Mouse (Mus musculus): ENCODE results near the gene Mms19.

- TF ChIP-seq ZC3H11A (IDR thresholded peaks at IDR 0.05; ENCODE audit: borderline replicate concordance, low read depth, low read length) (no peak), MAFK (IDR thresholded peaks at IDR 0.05; ENCODE audit: insufficient read depth, low read depth, low read length) (no peak), CHD2 (IDR thresholded peaks at IDR 0.05; ENCODE audit: low read depth, low read length) (no peak), ZNF384 (IDR thresholded peaks at IDR 0.05; ENCODE audit: low read depth, low read length) (0 out of 2 replicates have a peak, but pooled peaks have one; percentile 24), HCFC1 (IDR thresholded peaks at IDR 0.05; ENCODE audit: borderline replicate concordance, insufficient read depth, low read length) (no peak)
These were observed 82.1 kb downstream of the Mms19 start for GRCm38 (mm10) chr19:41898860-41899259.
